27 mouse cellular contexts compared by ENCODE assay signal in genomic region chr4:39528661-39529060, GRCm38 (mm10).
DNase-seq lines count a peak whose midpoint lies in the region; ATAC-seq and TF ChIP-seq lines count a peak whose summit lies in the region.
"Had no signal": no experiment of that assay in that cellular context is flagged by ENCODE, and none has a peak within 500 bp of the region (broad histone marks: within the 10 kb centered on the region; RNA-seq: fewer than 3 reads in every experiment).

No protein-coding gene starts in this region.

- no peak for TF ChIP-seq CTCF in brain, embryonic 14.5 days (IDR thresholded peaks at IDR 0.05; ENCODE audit: borderline replicate concordance, extremely low read depth, insufficient read depth, insufficient read length)

- no peaks in the 10 kb centered on the region for H3K9me3 ChIP-seq in forebrain, embryonic 12.5 days
- H3K9me3 ChIP-seq in forebrain, embryonic 15.5 days = no peaks in the 10 kb centered on the region
- H3K9me3 ChIP-seq in heart, embryonic 11.5 days (replicated peaks; ENCODE audit: control insufficient read depth, low read length) = no peaks in the 10 kb centered on the region
- H3K9me3 ChIP-seq: forebrain, embryonic 10.5 days; G1E; heart, embryonic 13.5 days; hindbrain, embryonic 15.5 days had no signal

- H3K4me2 ChIP-seq in forebrain, embryonic 12.5 days = no peak overlapping the region
- H3K4me2 ChIP-seq in forebrain, embryonic 15.5 days (replicated peaks) = no peak overlapping the region
- H3K4me2 ChIP-seq in heart, embryonic 11.5 days = no peak overlapping the region
- H3K4me2 ChIP-seq: heart, embryonic 13.5 days; hindbrain, embryonic 15.5 days had no signal

- peak; percentile 67 for DNase-seq in heart, adult 11 months
- peak; percentile 68 for DNase-seq in brain, embryonic 14.5 days (ENCODE audit: low read depth)
- DNase-seq: adrenal gland, postnatal 10 days; adrenal gland, postnatal 36 days; B cell, adult 2 months; cerebellum, adult 11 months; cerebellum, adult 2 months; cerebellum, adult 9-11 months; cerebellum, postnatal 25 days; gastrocnemius, adult 2 months; gastrocnemius, postnatal 14 days; heart, adult 18-20 months; heart, postnatal 14 days; heart, postnatal 4 days; kidney, adult 18-20 months; kidney, adult 9 months had no signal

- H3K4me3 ChIP-seq in forebrain, embryonic 12.5 days (replicated peaks) = no peak overlapping the region
- no peak overlapping the region for H3K4me3 ChIP-seq in forebrain, embryonic 15.5 days
- H3K4me3 ChIP-seq in heart, embryonic 11.5 days (ENCODE audit: low read depth, low read length) = no peak overlapping the region
- H3K4me3 ChIP-seq: forebrain, embryonic 10.5 days; gastrocnemius, adult 2 months; heart, embryonic 13.5 days; hindbrain, embryonic 15.5 days had no signal

- no peak overlapping the region for H3K27ac ChIP-seq in forebrain, embryonic 12.5 days
- no peak overlapping the region for H3K27ac ChIP-seq in forebrain, embryonic 15.5 days (replicated peaks)
- no peak overlapping the region for H3K27ac ChIP-seq in heart, embryonic 11.5 days (ENCODE audit: low read depth, low read length)
- H3K27ac ChIP-seq: forebrain, embryonic 10.5 days; gastrocnemius, adult 2 months; heart, embryonic 13.5 days; hindbrain, embryonic 15.5 days had no signal

- 57% methylated on average over 4 of the region's 4 CpGs for WGBS in forebrain, embryonic 12.5 days
- 40% methylated on average over 4 of the region's 4 CpGs for WGBS in forebrain, embryonic 15.5 days
- 67% methylated on average over 4 of the region's 4 CpGs for WGBS in heart, embryonic 11.5 days (ENCODE audit: insufficient replicate concordance)

- no peaks in the 10 kb centered on the region for H3K27me3 ChIP-seq in forebrain, embryonic 12.5 days
- H3K27me3 ChIP-seq in forebrain, embryonic 15.5 days = no peaks in the 10 kb centered on the region
- H3K27me3 ChIP-seq in heart, embryonic 11.5 days (ENCODE audit: control insufficient read depth, insufficient read depth, low read length) = no peaks in the 10 kb centered on the region
- H3K27me3 ChIP-seq: CH12.LX; heart, embryonic 13.5 days; hindbrain, embryonic 15.5 days; Patski had no signal

- no peaks in the 10 kb centered on the region for H3K36me3 ChIP-seq in forebrain, embryonic 12.5 days (replicated peaks)
- no peaks in the 10 kb centered on the region for H3K36me3 ChIP-seq in forebrain, embryonic 15.5 days
- no peaks in the 10 kb centered on the region for H3K36me3 ChIP-seq in heart, embryonic 11.5 days (ENCODE audit: control insufficient read depth, insufficient read depth, low read length)
- H3K36me3 ChIP-seq: forebrain, embryonic 10.5 days; G1E; heart, embryonic 13.5 days; hindbrain, embryonic 15.5 days had no signal

- H3K9ac ChIP-seq in forebrain, embryonic 12.5 days = no peak overlapping the region
- H3K9ac ChIP-seq in forebrain, embryonic 15.5 days (replicated peaks) = no peak overlapping the region
- no peak overlapping the region for H3K9ac ChIP-seq in heart, embryonic 11.5 days (ENCODE audit: low read depth, low read length)
- H3K9ac ChIP-seq: heart, embryonic 13.5 days; hindbrain, embryonic 15.5 days had no signal

- no peaks in the 10 kb centered on the region for H3K4me1 ChIP-seq in forebrain, embryonic 12.5 days
- H3K4me1 ChIP-seq in forebrain, embryonic 15.5 days = no peaks in the 10 kb centered on the region
- H3K4me1 ChIP-seq in heart, embryonic 11.5 days (ENCODE audit: control insufficient read depth, insufficient read depth, low read length) = no peaks in the 10 kb centered on the region
- H3K4me1 ChIP-seq: forebrain, embryonic 10.5 days; heart, embryonic 13.5 days; hindbrain, embryonic 15.5 days had no signal

- TF ChIP-seq POLR2A in brain, embryonic 14.5 days (IDR thresholded peaks at IDR 0.05; ENCODE audit: borderline replicate concordance, extremely low read depth, insufficient read depth, insufficient read length, poor library complexity, severe bottlenecking) = no peak

- ATAC-seq in forebrain, embryonic 12.5 days (ENCODE audit: low FRiP score) = peak; percentile 47; the same call in 1 of the 2 replicates
- ATAC-seq in forebrain, embryonic 15.5 days (replicated peaks) = no peak
- ATAC-seq in heart, embryonic 11.5 days (replicated peaks; ENCODE audit: insufficient number of reproducible peaks, low FRiP score, low TSS enrichment) = no peak
- no peak for ATAC-seq in inflammation-experienced regulatory T-cells, adult 6 months
- ATAC-seq: intestine, embryonic 16.5 days; Patski had no signal
